Mouse (Mus musculus) heart, adult 2 months (tissue): ENCODE measurements around the gene Mepce.

Experiments used
- CTCF ChIP-seq: fragments of 200-600 bp; IDR thresholded peaks from 2 replicates; pipeline ENCODE4 v1.8.1; 2022; ENCODE audit warnings: antibody characterized with exemption, mild to moderate bottlenecking, moderate library complexity
- POLR2A ChIP-seq: fragments of 200-500 bp; IDR thresholded peaks from 2 replicates; pipeline ENCODE4 v1.6.1; 2011; ENCODE audit warnings: mild to moderate bottlenecking, low read depth, low read length, control low read depth; ENCODE audit not compliant: insufficient read depth

GRCm38 (mm10) chr5:137756882-137757661, 30.4 kb downstream of the Mepce start:
- TF ChIP-seq CTCF (no peak; the same call in 1 of the 2 replicates), POLR2A (no peak)
